Mouse (Mus musculus) thymus, adult 2 months (tissue): Measurements from ENCODE around the gene Tcf25.
"Not testable (repeated sequence)": the region's sequence is repeated elsewhere in the genome, so short reads cannot be mapped to it uniquely, and the experiment has no call there.

Experiments
- CTCF ChIP-seq: fragments of 200-500 bp; IDR thresholded peaks from 2 replicates; pipeline ENCODE4 v1.5.1; 2012; ENCODE audit warnings: mild to moderate bottlenecking, control low read depth, low read length, moderate library complexity, borderline replicate concordance; ENCODE audit not compliant: control insufficient read depth, poor library complexity, insufficient read depth; ENCODE audit errors: extremely low read depth
- POLR2A ChIP-seq: fragments of 200-500 bp; IDR thresholded peaks from 2 replicates; pipeline ENCODE4 v1.6.1; 2012; ENCODE audit warnings: mild to moderate bottlenecking, low read length, control low read depth, moderate library complexity; ENCODE audit not compliant: control insufficient read depth, poor library complexity, insufficient read depth; ENCODE audit errors: extremely low read depth

DNA sequence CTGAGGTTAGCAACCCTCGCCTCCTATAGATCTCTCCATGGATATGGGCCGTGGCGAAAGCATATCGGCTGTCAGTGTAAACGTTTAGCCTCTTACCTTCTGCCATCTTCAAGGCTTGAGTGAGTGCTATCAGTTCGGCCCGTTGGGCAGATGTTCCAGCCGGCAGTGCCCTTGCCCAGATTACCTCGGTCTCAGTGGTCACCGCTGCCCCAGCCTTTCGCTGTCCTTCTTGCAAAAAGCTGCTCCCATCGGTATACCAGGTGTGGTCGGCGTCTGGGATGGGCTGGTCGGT, 56.1 kb downstream of the Tcf25 start:
- TF ChIP-seq POLR2A, CTCF: not testable (repeated sequence)
